Mouse (Mus musculus) liver, adult 2 months (tissue): ENCODE data around the gene Ahcyl1.

Experiments
- CTCF ChIP-seq: fragments of 200-500 bp; IDR thresholded peaks from 2 replicates; pipeline ENCODE4 v1.5.1; 2011; ENCODE audit warnings: low read depth, low read length, control low read depth
- POLR2A ChIP-seq: fragments of 200-500 bp; IDR thresholded peaks from 2 replicates; pipeline ENCODE4 v1.6.1; 2011; ENCODE audit warnings: low read length, control low read depth; ENCODE audit not compliant: insufficient read depth; ENCODE audit errors: extremely low read depth

DNA sequence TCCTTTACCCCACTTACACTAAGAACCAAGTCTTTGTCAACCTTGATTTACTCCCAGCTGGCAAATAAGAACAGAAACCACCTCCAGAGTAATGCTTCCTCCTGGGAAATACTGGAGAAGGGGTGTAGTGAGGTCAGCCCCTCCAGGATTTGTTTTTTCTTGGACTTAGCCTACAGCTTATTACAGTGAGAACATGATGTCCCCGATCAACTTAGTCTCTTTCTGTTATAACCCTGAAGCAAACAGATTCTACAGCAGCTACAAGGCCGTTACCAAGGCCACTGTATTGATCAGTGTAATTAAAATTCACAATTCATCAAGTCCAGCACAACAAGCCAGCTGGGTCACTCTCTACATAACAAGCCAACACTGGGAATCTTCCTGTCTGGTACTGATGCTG is 6.0 kb downstream of the Ahcyl1 start:
- TF ChIP-seq CTCF (no peak), POLR2A (no peak)
